Mouse (Mus musculus) limb, embryonic 12.5 days (tissue): Measurements from ENCODE around the gene Abca7. TPM values are rescaled to one million over a fixed set of nuclear protein-coding genes. Genes with fewer than 3 reads are reported as not detected.

ENCODE experiments used
- ATAC-seq: fragments of 200-750 bp; cut with Nextera tagmentation; 2 replicates; pipeline ENCODE4 v1.8.0; 2017; ENCODE audit warnings: low read depth, moderate TSS enrichment; ENCODE audit not compliant: insufficient number of reproducible peaks, insufficient read depth, low FRiP score, low TSS enrichment
- H3K27ac ChIP-seq: fragments of 300-500 bp; sonication (generic); 2 replicates; pipeline ENCODE4 v1.5.1; 2016; ENCODE audit warnings: mild to moderate bottlenecking, moderate library complexity
- H3K27me3 ChIP-seq: fragments of 300-500 bp; sonication (generic); 2 replicates; pipeline ENCODE4 v1.6.1; 2016; ENCODE audit warnings: mild to moderate bottlenecking, moderate library complexity
- H3K36me3 ChIP-seq: fragments of 300-500 bp; sonication (generic); 2 replicates; pipeline ENCODE4 v1.6.1; 2016; ENCODE audit warnings: mild to moderate bottlenecking, moderate library complexity
- H3K4me1 ChIP-seq: fragments of 300-500 bp; sonication (generic); replicated peaks from 2 replicates; pipeline ENCODE4 v1.6.1; 2016
- H3K4me2 ChIP-seq: fragments of 300-500 bp; sonication (generic); 2 replicates; pipeline ENCODE4 v1.6.1; 2016; ENCODE audit warnings: mild to moderate bottlenecking, moderate library complexity
- H3K4me3 ChIP-seq: fragments of 300-500 bp; sonication (generic); replicated peaks from 2 replicates; pipeline ENCODE4 v1.5.1; 2016; ENCODE audit warnings: mild to moderate bottlenecking
- H3K9ac ChIP-seq: fragments of 300-500 bp; sonication (generic); replicated peaks from 2 replicates; pipeline ENCODE4 v1.6.1; 2016; ENCODE audit warnings: mild to moderate bottlenecking, moderate library complexity
- H3K9me3 ChIP-seq: fragments of 300-500 bp; sonication (generic); 2 replicates; pipeline ENCODE4 v1.6.1; 2016; ENCODE audit warnings: mild to moderate bottlenecking, moderate library complexity
- WGBS: fragments of 180-500 bp; shearing (Covaris S2); methylation state at CpG from one replicate; pipeline ENCODE4 v1.1.7; 2016; 5-methylcytosine and 5-hydroxymethylcytosine counted together
- polyA plus RNA-seq: library from polyadenylated mRNA; unstranded; fragments of >200 nt; fragmentation: Nextera tagmentation; extraction: Ambion mirVana; gene quantifications from 2 replicates; pipeline ENCODE4 v1.2.1, GENCODE M21; 2016

Abca7 gene
- polyA plus RNA-seq, 1 experiment from 2014 or later = 2.1 TPM

DNA sequence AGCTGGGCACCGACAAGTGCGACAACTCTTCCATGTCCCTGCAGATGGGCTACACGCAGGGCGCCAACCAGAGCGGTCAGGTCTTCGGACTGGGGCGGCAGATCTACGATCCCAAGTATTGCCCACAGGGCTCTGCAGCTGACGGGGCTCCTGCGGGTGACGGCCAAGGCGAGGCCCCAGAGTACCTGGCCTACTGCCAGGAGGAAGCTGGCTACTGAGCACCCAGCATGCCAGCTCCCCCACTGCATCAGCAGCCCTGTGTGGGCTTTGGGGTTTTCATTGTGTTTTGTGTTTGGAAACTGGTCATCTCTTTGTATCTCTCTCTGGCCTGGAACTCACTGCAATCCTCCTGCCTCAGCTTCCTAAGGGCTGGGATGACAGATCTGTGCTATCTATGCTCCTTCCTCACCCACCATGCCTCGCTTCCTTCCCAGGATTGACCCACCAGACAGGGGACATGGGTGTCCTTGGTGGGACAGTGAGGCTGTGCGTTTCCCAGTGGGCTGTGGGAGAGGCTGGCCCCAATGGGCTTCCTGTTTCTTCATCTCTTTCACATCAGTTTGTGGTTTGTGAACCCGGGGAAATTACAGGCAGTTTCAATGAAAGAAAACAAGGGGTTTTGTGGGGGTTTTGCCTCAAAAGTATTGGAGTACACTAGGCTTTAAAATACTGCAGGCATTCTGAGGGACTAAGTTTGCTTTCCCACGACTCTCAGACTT, 1.7 kb upstream of the Abca7 start:
- Histone ChIP-seq H3K36me3 (peaks cover 44% of the 10 kb centered on the region), H3K4me1 (peaks cover 23% of the 10 kb centered on the region), H3K4me3 (no peak overlapping the region), H3K9ac (no peak overlapping the region), H3K9me3 (0 out of 2 replicates have a peak, but pooled peaks cover 12% of the 10 kb centered on the region), H3K4me2 (no peak overlapping the region), H3K27me3 (peaks cover 20% of the 10 kb centered on the region), H3K27ac (no peak overlapping the region)
- no peak for ATAC-seq
- 91% methylated on average over 16 of the region's 16 CpGs for WGBS

DNA sequence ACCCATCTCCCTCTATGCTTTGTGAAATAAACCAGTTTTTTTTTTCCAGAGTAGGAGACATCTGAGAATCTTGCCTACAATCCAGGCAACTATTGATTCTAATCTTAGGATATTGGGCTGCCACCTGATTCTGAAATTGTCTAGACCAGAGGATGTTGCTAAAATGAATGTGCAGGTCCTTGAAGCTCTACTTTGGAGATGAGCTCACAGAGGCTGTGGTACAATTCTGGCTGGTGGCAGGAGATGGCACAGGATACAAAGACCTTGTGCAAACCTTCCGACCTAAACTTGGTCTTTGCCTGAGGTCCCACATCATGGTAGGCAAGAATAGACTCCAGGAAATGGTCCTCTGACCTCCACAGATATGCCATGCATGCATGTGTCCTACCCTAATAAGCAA, 658 bp upstream of the Abca7 start:
- Histone ChIP-seq H3K4me3 (no peak overlapping the region), H3K36me3 (peaks cover 44% of the 10 kb centered on the region), H3K9me3 (0 out of 2 replicates have a peak, but pooled peaks cover 12% of the 10 kb centered on the region), H3K9ac (no peak overlapping the region), H3K27me3 (peaks cover 29% of the 10 kb centered on the region), H3K4me2 (peak overlapping the region; percentile 88; the same call in 1 of the 2 replicates), H3K4me1 (peaks cover 15% of the 10 kb centered on the region), H3K27ac (no peak overlapping the region)
- ATAC-seq = no peak
- WGBS = 75% methylated on average over 1 of the region's 1 CpGs

DNA sequence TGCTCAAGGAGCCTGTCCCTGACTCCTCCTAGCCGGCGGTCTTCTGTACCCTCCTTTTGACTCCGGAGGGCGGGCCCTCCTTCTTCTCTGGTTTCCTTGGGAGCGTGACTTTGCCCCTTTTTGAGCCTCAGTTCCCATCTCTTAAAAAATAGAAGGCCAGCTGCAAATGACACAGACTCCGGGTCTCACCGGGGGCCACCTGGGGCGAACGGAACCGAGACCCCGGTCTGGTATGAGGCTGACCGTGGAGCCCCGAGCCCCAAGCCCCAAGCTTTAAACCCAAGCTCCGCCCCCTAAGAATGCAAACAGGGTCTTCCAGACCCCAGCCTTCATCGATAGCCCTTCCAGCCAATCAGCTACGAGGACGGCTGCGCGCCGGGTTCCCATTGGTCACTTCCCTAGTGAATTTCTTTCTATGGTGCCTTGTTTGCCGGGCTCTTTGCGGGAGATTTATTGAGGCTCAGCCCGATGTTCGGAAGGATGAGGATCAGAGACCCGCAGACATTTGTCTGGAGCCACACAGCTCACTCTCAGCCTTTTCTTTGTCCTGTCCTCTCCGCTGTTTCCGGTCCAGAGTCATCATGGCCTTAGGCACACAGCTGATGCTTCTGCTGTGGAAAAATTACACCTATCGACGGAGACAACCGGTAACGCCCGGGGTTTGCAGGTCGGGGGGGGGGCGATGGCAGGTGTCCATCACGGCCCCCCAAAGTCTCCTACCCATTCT, 903 bp downstream of the Abca7 start:
- peak overlapping the region; percentile 49 for H3K4me3 ChIP-seq
- no peaks in the 10 kb centered on the region for H3K9me3 ChIP-seq
- peak overlapping the region; percentile 47; the same call in 1 of the 2 replicates for H3K27ac ChIP-seq
- H3K36me3 ChIP-seq = peaks cover 28% of the 10 kb centered on the region
- peak; percentile 56 for ATAC-seq
- H3K4me2 ChIP-seq = peak overlapping the region; percentile 88
- peaks cover 44% of the 10 kb centered on the region for H3K27me3 ChIP-seq
- H3K9ac ChIP-seq = 0 out of 2 replicates have a peak overlapping the region, but pooled peaks have one; percentile 56
- 1% methylated on average over 35 of the region's 35 CpGs for WGBS
- H3K4me1 ChIP-seq = peaks cover 15% of the 10 kb centered on the region

DNA sequence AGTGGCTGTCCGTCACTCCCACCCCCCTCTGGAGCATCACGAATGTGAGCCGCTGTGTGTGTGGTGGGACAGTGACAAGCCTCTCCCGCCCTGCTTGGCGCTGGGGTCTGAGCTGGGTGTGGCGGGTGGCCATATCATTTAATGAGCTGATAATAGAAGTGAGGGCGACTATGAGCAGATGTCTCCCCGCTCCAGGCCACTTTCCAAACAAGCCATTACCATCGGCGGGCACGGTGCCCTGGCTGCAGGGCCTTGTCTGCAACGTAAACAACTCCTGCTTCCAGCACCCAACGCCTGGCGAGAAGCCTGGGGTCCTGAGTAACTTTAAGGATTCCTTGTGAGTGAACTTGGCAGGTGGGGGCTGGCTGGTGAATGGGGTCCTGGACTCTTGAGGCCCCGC, 1.5 kb downstream of the Abca7 start:
- Histone ChIP-seq H3K36me3 (peaks cover 22% of the 10 kb centered on the region), H3K4me2 (peak overlapping the region; percentile 88), H3K27me3 (peaks cover 51% of the 10 kb centered on the region), H3K4me3 (peak overlapping the region; percentile 49), H3K9me3 (no peaks in the 10 kb centered on the region), H3K4me1 (peaks cover 17% of the 10 kb centered on the region), H3K27ac (no peak overlapping the region), H3K9ac (peak overlapping the region; percentile 47; the same call in 1 of the 2 replicates)
- WGBS = 6% methylated on average over 15 of the region's 15 CpGs
- ATAC-seq = no peak

DNA sequence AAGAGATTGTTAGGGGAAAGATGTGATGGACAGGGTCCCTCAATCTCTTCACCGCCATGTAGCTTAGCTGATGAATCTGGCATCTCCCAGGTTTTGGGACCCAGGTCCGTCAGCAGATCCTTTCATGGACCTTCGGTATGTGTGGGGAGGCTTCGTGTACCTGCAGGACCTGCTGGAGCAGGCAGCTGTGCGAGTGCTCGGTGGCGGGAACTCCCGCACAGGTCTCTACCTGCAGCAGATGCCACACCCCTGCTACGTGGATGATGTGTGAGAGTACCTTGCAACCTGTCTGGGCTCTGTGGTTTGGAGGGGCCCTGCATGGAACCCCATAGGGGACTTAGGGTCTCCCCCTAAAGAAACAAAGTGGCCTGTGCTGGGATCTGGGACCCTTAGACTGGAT, 5.7 kb downstream of the Abca7 start:
- Histone ChIP-seq H3K27me3 (peaks cover 67% of the 10 kb centered on the region), H3K36me3 (no peaks in the 10 kb centered on the region), H3K9me3 (no peaks in the 10 kb centered on the region), H3K4me3 (no peak overlapping the region), H3K27ac (no peak overlapping the region), H3K4me1 (peaks cover 20% of the 10 kb centered on the region), H3K9ac (no peak overlapping the region), H3K4me2 (no peak overlapping the region)
- 75% methylated on average over 9 of the region's 9 CpGs for WGBS
- no peak for ATAC-seq

DNA sequence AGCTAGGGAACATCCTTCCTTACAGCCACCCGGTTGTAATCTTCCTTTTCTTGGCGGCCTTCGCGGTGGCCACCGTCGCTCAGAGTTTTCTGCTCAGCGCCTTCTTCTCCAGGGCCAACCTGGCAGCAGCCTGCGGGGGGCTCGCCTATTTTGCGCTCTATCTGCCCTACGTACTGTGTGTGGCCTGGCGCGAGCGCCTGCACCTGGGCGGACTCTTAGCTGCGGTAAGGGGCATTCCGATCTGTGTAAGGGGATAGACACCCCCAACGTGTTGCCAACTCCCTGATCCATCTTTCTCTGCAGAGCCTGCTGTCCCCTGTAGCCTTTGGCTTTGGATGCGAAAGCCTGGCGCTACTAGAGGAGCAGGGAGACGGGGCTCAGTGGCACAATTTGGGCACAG, 6.5 kb downstream of the Abca7 start:
- Histone ChIP-seq H3K4me2 (no peak overlapping the region), H3K4me3 (no peak overlapping the region), H3K36me3 (no peaks in the 10 kb centered on the region), H3K27ac (no peak overlapping the region), H3K9ac (no peak overlapping the region), H3K9me3 (no peaks in the 10 kb centered on the region), H3K4me1 (peaks cover 13% of the 10 kb centered on the region), H3K27me3 (peaks cover 64% of the 10 kb centered on the region)
- ATAC-seq = no peak
- 27% methylated on average over 21 of the region's 21 CpGs for WGBS

DNA sequence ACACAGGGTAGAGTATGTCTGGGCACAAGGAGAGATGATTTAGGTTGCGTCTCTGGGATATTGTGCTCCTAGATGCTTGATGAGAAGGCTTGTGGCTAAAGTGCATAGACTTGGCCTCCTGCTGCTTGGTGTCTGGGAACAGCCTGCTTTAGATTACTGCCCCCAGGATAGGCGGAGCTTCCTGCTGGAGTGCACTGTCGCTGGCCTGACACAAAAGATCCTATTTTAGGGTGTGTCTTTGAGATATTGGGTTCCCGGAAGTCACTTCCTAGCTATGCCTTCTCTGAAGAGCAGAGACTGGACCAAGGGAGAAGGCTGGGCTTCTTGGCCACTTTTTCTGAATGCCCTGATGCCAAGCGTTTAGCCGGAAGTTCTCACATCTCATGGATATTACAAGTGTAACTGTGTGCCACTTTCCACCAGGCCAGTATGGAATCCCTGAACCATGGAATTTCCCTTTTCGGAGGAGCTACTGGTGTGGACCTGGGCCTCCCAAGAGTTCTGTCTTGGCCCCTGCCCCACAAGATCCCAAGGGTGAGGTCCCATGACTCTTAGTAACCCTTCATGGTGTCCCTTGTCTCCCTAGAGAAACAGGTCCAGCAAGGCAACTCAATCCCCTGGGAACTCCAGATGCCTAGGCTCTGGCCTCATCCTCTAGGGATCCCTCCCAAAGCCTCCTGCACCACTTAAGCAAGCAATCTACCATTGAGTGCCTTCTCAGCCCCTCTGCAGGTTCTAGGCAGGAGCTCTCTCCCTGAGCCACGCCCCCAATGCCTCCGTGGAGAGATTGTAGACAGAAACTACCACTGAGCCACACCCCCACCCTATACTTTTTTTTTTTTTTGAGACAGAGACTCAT, 7.3 kb downstream of the Abca7 start:
- Histone ChIP-seq H3K27ac (no peak overlapping the region), H3K4me3 (no peak overlapping the region), H3K4me2 (no peak overlapping the region), H3K27me3 (peaks cover 56% of the 10 kb centered on the region), H3K9ac (no peak overlapping the region), H3K9me3 (no peaks in the 10 kb centered on the region), H3K4me1 (peaks cover 8% of the 10 kb centered on the region), H3K36me3 (no peaks in the 10 kb centered on the region)
- WGBS = 65% methylated on average over 9 of the region's 9 CpGs
- no peak for ATAC-seq

DNA sequence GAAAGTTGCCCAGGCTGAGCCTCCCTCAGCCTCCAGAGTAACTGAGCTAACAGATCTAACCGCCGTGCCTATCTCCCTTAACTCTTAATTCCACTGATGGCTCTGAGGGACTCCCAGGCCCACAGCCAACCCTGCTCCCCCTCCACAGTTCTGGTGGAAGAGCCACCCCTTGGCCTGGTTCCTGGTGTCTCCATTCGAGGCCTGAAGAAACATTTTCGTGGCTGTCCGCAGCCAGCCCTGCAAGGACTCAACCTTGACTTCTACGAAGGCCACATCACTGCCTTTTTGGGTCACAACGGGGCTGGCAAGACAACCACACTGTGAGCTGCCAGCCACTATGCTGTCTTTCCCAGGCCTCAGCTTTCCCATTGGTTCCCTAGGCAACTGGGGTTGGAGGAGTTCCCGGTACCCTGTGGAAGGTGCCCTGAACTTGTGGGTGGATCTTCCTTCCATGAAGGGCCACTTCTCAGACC, 8.0 kb downstream of the Abca7 start:
- Histone ChIP-seq H3K9ac (no peak overlapping the region), H3K36me3 (no peaks in the 10 kb centered on the region), H3K9me3 (no peaks in the 10 kb centered on the region), H3K4me1 (peaks cover 8% of the 10 kb centered on the region), H3K4me2 (no peak overlapping the region), H3K27me3 (peaks cover 50% of the 10 kb centered on the region), H3K4me3 (no peak overlapping the region), H3K27ac (no peak overlapping the region)
- ATAC-seq = no peak
- WGBS = 92% methylated on average over 8 of the region's 8 CpGs

DNA sequence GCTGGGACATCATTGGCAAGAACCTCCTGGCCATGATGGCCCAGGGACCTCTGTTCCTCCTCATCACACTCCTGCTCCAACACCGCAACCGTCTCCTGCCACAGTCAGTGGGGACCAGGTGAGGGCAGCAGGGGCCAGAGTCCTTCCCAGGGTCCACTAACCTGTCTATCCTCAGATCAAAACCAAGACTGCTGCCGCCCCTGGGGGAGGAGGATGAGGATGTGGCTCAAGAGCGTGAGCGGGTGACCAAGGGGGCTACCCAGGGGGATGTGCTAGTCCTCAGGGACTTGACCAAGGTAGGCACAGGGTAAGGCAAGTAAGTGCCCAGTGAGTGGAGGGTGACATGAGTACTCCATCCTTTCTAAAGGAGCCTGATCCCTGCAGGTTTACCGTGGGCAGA, 15.4 kb downstream of the Abca7 start:
- 88% methylated on average over 6 of the region's 6 CpGs for WGBS
- Histone ChIP-seq H3K4me1 (no peaks in the 10 kb centered on the region), H3K4me2 (no peak overlapping the region), H3K4me3 (no peak overlapping the region), H3K27me3 (peaks cover 52% of the 10 kb centered on the region), H3K27ac (no peak overlapping the region), H3K9ac (no peak overlapping the region), H3K36me3 (no peaks in the 10 kb centered on the region), H3K9me3 (peaks cover 15% of the 10 kb centered on the region)
- ATAC-seq = no peak

DNA sequence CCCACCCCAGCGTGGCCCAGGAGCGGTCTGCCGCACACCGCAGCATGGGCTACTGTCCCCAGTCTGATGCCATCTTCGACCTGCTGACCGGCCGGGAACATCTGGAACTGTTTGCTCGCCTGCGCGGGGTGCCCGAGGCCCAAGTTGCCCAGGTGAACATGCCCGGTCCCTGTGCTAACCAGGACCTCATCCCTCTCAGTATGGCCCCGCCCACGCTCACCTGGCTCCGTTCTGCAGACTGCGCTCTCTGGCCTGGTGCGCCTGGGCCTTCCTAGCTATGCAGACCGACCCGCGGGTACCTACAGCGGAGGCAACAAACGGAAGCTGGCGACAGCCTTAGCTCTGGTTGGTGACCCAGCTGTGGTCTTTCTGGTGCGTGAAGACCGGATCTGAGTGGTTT, 17.3 kb downstream of the Abca7 start:
- Histone ChIP-seq H3K4me3 (peak overlapping the region; percentile 7; the same call in 1 of the 2 replicates), H3K9ac (no peak overlapping the region), H3K27ac (no peak overlapping the region), H3K27me3 (peaks cover 65% of the 10 kb centered on the region), H3K4me2 (no peak overlapping the region), H3K9me3 (peaks cover 15% of the 10 kb centered on the region), H3K4me1 (peaks cover 1% of the 10 kb centered on the region), H3K36me3 (no peaks in the 10 kb centered on the region)
- no peak for ATAC-seq
- 24% methylated on average over 25 of the region's 25 CpGs for WGBS
